In the genomic region with DNA sequence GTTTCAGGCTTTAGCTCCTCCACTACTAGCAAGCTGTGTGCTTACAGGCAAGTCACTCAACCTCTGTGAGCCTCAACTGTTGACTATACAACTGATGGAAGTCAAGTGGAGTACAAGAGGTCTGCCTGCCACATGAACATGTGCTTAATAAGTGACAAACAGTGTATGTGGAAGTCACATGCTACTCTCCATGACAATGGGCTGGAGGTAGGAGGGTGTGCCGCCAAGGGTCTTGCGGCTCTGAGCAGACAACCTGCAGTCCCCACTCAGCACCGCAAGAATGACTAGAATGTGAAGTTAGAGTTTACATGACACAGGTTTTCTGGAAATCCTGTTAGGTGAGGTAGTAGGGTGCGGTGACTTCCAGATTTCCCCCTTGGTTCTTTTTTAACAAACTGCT, we compare ENCODE assay signal across 15 mouse cellular contexts.
"Had no signal": no experiment of that assay in that cellular context is flagged by ENCODE, and none has a peak within 500 bp of the region (broad histone marks: within the 10 kb centered on the region; RNA-seq: fewer than 3 reads in every experiment).

No protein-coding gene starts in this region.

- H3K27me3 ChIP-seq: liver, embryonic 15.5 days; megakaryocyte, embryonic 14.5 days; midbrain, embryonic 12.5 days; midbrain, embryonic 15.5 days; neural tube, embryonic 12.5 days; stomach, embryonic 15.5 days had no signal

- ATAC-seq: midbrain, embryonic 15.5 days had no signal

- H3K9me3 ChIP-seq: liver, embryonic 15.5 days; megakaryocyte, embryonic 14.5 days; midbrain, embryonic 12.5 days; midbrain, embryonic 15.5 days; neural tube, embryonic 12.5 days; stomach, embryonic 15.5 days had no signal

- H3K27ac ChIP-seq: liver, embryonic 15.5 days; macrophage; midbrain, embryonic 12.5 days; midbrain, embryonic 15.5 days; neural tube, embryonic 12.5 days; stomach, embryonic 15.5 days; stomach, postnatal 0 days had no signal

- H3K4me3 ChIP-seq: liver, embryonic 15.5 days; megakaryocyte, embryonic 14.5 days; midbrain, embryonic 12.5 days; midbrain, embryonic 15.5 days; neural tube, embryonic 12.5 days; stomach, embryonic 15.5 days had no signal

- DNase-seq: lung, adult 18-20 months; lung, embryonic 14.5 days; lung, postnatal 10 days; right cerebral cortex, postnatal 14 days; thymus, adult 2 months; thymus, postnatal 14 days; thymus, postnatal 36 days had no signal

- H3K4me1 ChIP-seq: liver, embryonic 15.5 days; megakaryocyte, embryonic 14.5 days; midbrain, embryonic 12.5 days; midbrain, embryonic 15.5 days; neural tube, embryonic 12.5 days; stomach, embryonic 15.5 days had no signal

- H3K36me3 ChIP-seq: liver, embryonic 15.5 days; midbrain, embryonic 12.5 days; midbrain, embryonic 15.5 days; neural tube, embryonic 12.5 days; stomach, embryonic 15.5 days had no signal

- H3K9ac ChIP-seq: liver, embryonic 15.5 days; lung, embryonic 14.5 days; midbrain, embryonic 12.5 days; midbrain, embryonic 15.5 days; neural tube, embryonic 12.5 days; stomach, embryonic 15.5 days had no signal

- H3K4me2 ChIP-seq: liver, embryonic 15.5 days; lung, embryonic 14.5 days; midbrain, embryonic 12.5 days; midbrain, embryonic 15.5 days; neural tube, embryonic 12.5 days; stomach, embryonic 15.5 days had no signal
